Mouse (Mus musculus): ENCODE measurements around the gene Pnpla2. TPM values are rescaled to one million over a fixed set of nuclear protein-coding genes. Genes with fewer than 3 reads are reported as not detected.

Gene Pnpla2
- polyA plus RNA-seq, 1 experiment from 2014 or later = 17.6 TPM

GRCm38 (mm10) chr7:141484186-141485120 lies 29.5 kb downstream of the Pnpla2 start:
- Histone ChIP-seq H3K4me2 (peak overlapping the region; percentile 89), H3K36me3 (no peaks in the 10 kb centered on the region), H3K9ac (no peak overlapping the region), H3K4me3 (no peak overlapping the region), H3K4me1 (replicated peaks) (peaks cover 77% of the 10 kb centered on the region), H3K9me3 (no peaks in the 10 kb centered on the region), H3K27ac (replicated peaks) (peak overlapping the region; percentile 59), H3K27me3 (peaks cover 14% of the 10 kb centered on the region)
- 60% methylated on average over 5 of the region's 5 CpGs for WGBS
- no peak for ATAC-seq (ENCODE audit: low read depth)

GRCm38 (mm10) chr7:141485186-141485585 lies 30.2 kb downstream of the Pnpla2 start:
- WGBS = 86% methylated on average over 2 of the region's 2 CpGs
- Histone ChIP-seq H3K4me2 (no peak overlapping the region), H3K4me3 (no peak overlapping the region), H3K9me3 (no peaks in the 10 kb centered on the region), H3K4me1 (replicated peaks) (peaks cover 76% of the 10 kb centered on the region), H3K9ac (no peak overlapping the region), H3K27ac (replicated peaks) (no peak overlapping the region), H3K27me3 (peaks cover 14% of the 10 kb centered on the region), H3K36me3 (no peaks in the 10 kb centered on the region)
- ATAC-seq (ENCODE audit: low read depth) = no peak

GRCm38 (mm10) chr7:141485606-141486005 lies 30.6 kb downstream of the Pnpla2 start:
- WGBS = 85% methylated on average over 2 of the region's 2 CpGs

GRCm38 (mm10) chr7:141486239-141486638 lies 31.2 kb downstream of the Pnpla2 start:
- Histone ChIP-seq H3K9ac (no peak overlapping the region), H3K4me1 (replicated peaks) (peaks cover 66% of the 10 kb centered on the region), H3K4me2 (no peak overlapping the region), H3K27me3 (peaks cover 14% of the 10 kb centered on the region), H3K4me3 (no peak overlapping the region), H3K9me3 (no peaks in the 10 kb centered on the region), H3K36me3 (peaks cover 4% of the 10 kb centered on the region; the same call in 1 of the 2 replicates), H3K27ac (replicated peaks) (no peak overlapping the region)
- ATAC-seq (ENCODE audit: low read depth) = no peak
- WGBS = 87% methylated on average over 1 of the region's 1 CpGs

More at GRCm38 (mm10) chr7:141485606-141486005, 30.6 kb downstream of the Pnpla2 start:
- Histone ChIP-seq H3K9me3 (no peaks in the 10 kb centered on the region), H3K36me3 (0 out of 2 replicates have a peak, but pooled peaks cover 1% of the 10 kb centered on the region), H3K9ac (no peak overlapping the region), H3K27ac (replicated peaks) (no peak overlapping the region), H3K27me3 (peaks cover 14% of the 10 kb centered on the region), H3K4me3 (no peak overlapping the region), H3K4me2 (no peak overlapping the region), H3K4me1 (replicated peaks) (peaks cover 72% of the 10 kb centered on the region)
- ATAC-seq (ENCODE audit: low read depth) = no peak

- Histone ChIP-seq H3K4me2 (no peak overlapping the region), H3K4me3 (no peak overlapping the region), H3K9ac (0 out of 2 replicates have a peak overlapping the region, but pooled peaks have one; percentile 36), H3K4me1 (replicated peaks) (peaks cover 58% of the 10 kb centered on the region), H3K9me3 (no peaks in the 10 kb centered on the region), H3K27me3 (peaks cover 14% of the 10 kb centered on the region), H3K27ac (replicated peaks) (peak overlapping the region; percentile 52; the same call in 1 of the 2 replicates), H3K36me3 (peaks cover 13% of the 10 kb centered on the region)
- no peak for ATAC-seq (ENCODE audit: low read depth)
- WGBS = 57% methylated on average over 7 of the region's 7 CpGs
These were observed 32.1 kb downstream of the Pnpla2 start for GRCm38 (mm10) chr7:141487141-141487540.

- no peak overlapping the region for H3K27ac ChIP-seq (replicated peaks)
- no peak overlapping the region for H3K9ac ChIP-seq
- H3K4me1 ChIP-seq (replicated peaks) = peaks cover 19% of the 10 kb centered on the region
- no peaks in the 10 kb centered on the region for H3K9me3 ChIP-seq
- peaks cover 41% of the 10 kb centered on the region for H3K36me3 ChIP-seq
- H3K27me3 ChIP-seq = no peaks in the 10 kb centered on the region
- H3K4me2 ChIP-seq = no peak overlapping the region
- no peak overlapping the region for H3K4me3 ChIP-seq
- WGBS = 88% methylated on average over 2 of the region's 2 CpGs
- no peak for ATAC-seq (ENCODE audit: low read depth)
These were observed 36.2 kb downstream of the Pnpla2 start for GRCm38 (mm10) chr7:141491151-141491550.

GRCm38 (mm10) chr7:141492738-141493137 lies 37.7 kb downstream of the Pnpla2 start:
- H3K27ac ChIP-seq (replicated peaks) = no peak overlapping the region
- H3K9ac ChIP-seq = no peak overlapping the region
- H3K4me2 ChIP-seq = no peak overlapping the region
- peaks cover 3% of the 10 kb centered on the region; the same call in 1 of the 2 replicates for H3K4me1 ChIP-seq (replicated peaks)
- no peak overlapping the region for H3K4me3 ChIP-seq
- no peaks in the 10 kb centered on the region for H3K9me3 ChIP-seq
- no peaks in the 10 kb centered on the region for H3K27me3 ChIP-seq
- 91% methylated on average over 5 of the region's 5 CpGs for WGBS
- no peak for ATAC-seq (ENCODE audit: low read depth)
- peaks cover 53% of the 10 kb centered on the region for H3K36me3 ChIP-seq

GRCm38 (mm10) chr7:141493729-141494128 lies 38.7 kb downstream of the Pnpla2 start:
- Histone ChIP-seq H3K9me3 (no peaks in the 10 kb centered on the region), H3K4me2 (no peak overlapping the region), H3K4me3 (no peak overlapping the region), H3K9ac (no peak overlapping the region), H3K27me3 (no peaks in the 10 kb centered on the region), H3K4me1 (replicated peaks) (no peaks in the 10 kb centered on the region), H3K27ac (replicated peaks) (no peak overlapping the region), H3K36me3 (peaks cover 58% of the 10 kb centered on the region)
- 91% methylated on average over 1 of the region's 1 CpGs for WGBS
- ATAC-seq (ENCODE audit: low read depth) = no peak

- no peak for ATAC-seq (ENCODE audit: low read depth)
- Histone ChIP-seq H3K36me3 (peaks cover 75% of the 10 kb centered on the region), H3K9ac (no peak overlapping the region), H3K9me3 (no peaks in the 10 kb centered on the region), H3K27me3 (no peaks in the 10 kb centered on the region), H3K27ac (replicated peaks) (no peak overlapping the region), H3K4me2 (no peak overlapping the region), H3K4me1 (replicated peaks) (no peaks in the 10 kb centered on the region), H3K4me3 (no peak overlapping the region)
- 94% methylated on average over 2 of the region's 2 CpGs for WGBS
These were observed 40.4 kb downstream of the Pnpla2 start for GRCm38 (mm10) chr7:141495379-141495778.

- ATAC-seq (ENCODE audit: low read depth) = no peak
- H3K9ac ChIP-seq = no peak overlapping the region
- no peak overlapping the region for H3K4me3 ChIP-seq
- no peak overlapping the region for H3K4me2 ChIP-seq
- no peak overlapping the region for H3K27ac ChIP-seq (replicated peaks)
- H3K4me1 ChIP-seq (replicated peaks) = no peaks in the 10 kb centered on the region
- H3K36me3 ChIP-seq = peaks cover 75% of the 10 kb centered on the region
- 93% methylated on average over 4 of the region's 4 CpGs for WGBS
- H3K27me3 ChIP-seq = no peaks in the 10 kb centered on the region
- no peaks in the 10 kb centered on the region for H3K9me3 ChIP-seq
These were observed 40.9 kb downstream of the Pnpla2 start for GRCm38 (mm10) chr7:141495940-141496339.

- H3K4me3 ChIP-seq = no peak overlapping the region
- H3K9me3 ChIP-seq = no peaks in the 10 kb centered on the region
- WGBS = 96% methylated on average over 3 of the region's 3 CpGs
- no peaks in the 10 kb centered on the region for H3K4me1 ChIP-seq (replicated peaks)
- H3K4me2 ChIP-seq = no peak overlapping the region
- no peak for ATAC-seq (ENCODE audit: low read depth)
- no peaks in the 10 kb centered on the region for H3K27me3 ChIP-seq
- H3K36me3 ChIP-seq = peaks cover 73% of the 10 kb centered on the region
- no peak overlapping the region for H3K27ac ChIP-seq (replicated peaks)
- no peak overlapping the region for H3K9ac ChIP-seq
These were observed 42.6 kb downstream of the Pnpla2 start for GRCm38 (mm10) chr7:141497600-141497999.

GRCm38 (mm10) chr7:141501820-141502555 lies 47.0 kb downstream of the Pnpla2 start:
- no peak for ATAC-seq (ENCODE audit: low read depth)
- Histone ChIP-seq H3K9me3 (no peaks in the 10 kb centered on the region), H3K4me2 (no peak overlapping the region), H3K4me3 (no peak overlapping the region), H3K4me1 (replicated peaks) (no peaks in the 10 kb centered on the region), H3K36me3 (peaks cover 54% of the 10 kb centered on the region), H3K27me3 (no peaks in the 10 kb centered on the region), H3K9ac (no peak overlapping the region), H3K27ac (replicated peaks) (no peak overlapping the region)
- 85% methylated on average over 7 of the region's 7 CpGs for WGBS

Measured in neural tube, embryonic 13.5 days (tissue).